Mouse (Mus musculus) MEL (cell line): ENCODE measurements around the gene Pole4.

Experiments used
- CTCF ChIP-seq, 3 experiments: IDR thresholded peaks in 2 of 3; conservative IDR thresholded peaks in 1 of 3; 2 replicates each; pipeline ENCODE4 v1.5.1; 2011 to 2012; ENCODE audit warnings: low read length in 3 of 3, low read depth in 2 of 3, mild to moderate bottlenecking in 2 of 3, improper control_type of control experiment in 1 of 3, inconsistent platforms in 1 of 3, mixed read lengths in 1 of 3, moderate library complexity in 1 of 3; ENCODE audit not compliant: control insufficient read depth in 1 of 3, insufficient read depth in 1 of 3, poor library complexity in 1 of 3, severe bottlenecking in 1 of 3
- ELF1 ChIP-seq: IDR thresholded peaks from 2 replicates; pipeline ENCODE4 v1.6.1; 2014; ENCODE audit warnings: low read depth, mild to moderate bottlenecking, inconsistent platforms, low read length, improper control_type of control experiment, moderate library complexity
- EP300 ChIP-seq, 2 experiments: IDR thresholded peaks; 2 replicates each; pipeline ENCODE4 v1.6.1; 2011; ENCODE audit warnings: improper control_type of control experiment in 2 of 2, low read length in 2 of 2, low read depth in 1 of 2, mild to moderate bottlenecking in 1 of 2
- HCFC1 ChIP-seq: IDR thresholded peaks from 2 replicates; pipeline ENCODE4 v1.6.1; 2012; ENCODE audit warnings: low read depth, mild to moderate bottlenecking, inconsistent platforms, low read length, improper control_type of control experiment, moderate library complexity
- JUND ChIP-seq: IDR thresholded peaks from 2 replicates; pipeline ENCODE4 v1.6.1; 2011; ENCODE audit warnings: low read depth, mild to moderate bottlenecking, improper control_type of control experiment, low read length
- MAFK ChIP-seq: IDR thresholded peaks from 2 replicates; pipeline ENCODE4 v1.6.1; 2011; ENCODE audit warnings: low read depth, mild to moderate bottlenecking, low read length, improper control_type of control experiment, borderline replicate concordance
- MAX ChIP-seq: IDR thresholded peaks from 2 replicates; pipeline ENCODE4 v1.6.1; 2011; ENCODE audit warnings: low read length, improper control_type of control experiment
- POLR2A ChIP-seq, 2 experiments: IDR thresholded peaks; 2 replicates each; pipeline ENCODE4 v1.6.1; 2011 to 2012; ENCODE audit warnings: low read length in 2 of 2, mild to moderate bottlenecking in 2 of 2, control low read depth in 1 of 2, improper control_type of control experiment in 1 of 2, low read depth in 1 of 2, moderate library complexity in 1 of 2; ENCODE audit not compliant: control insufficient read depth in 1 of 2, insufficient read depth in 1 of 2, poor library complexity in 1 of 2
- POLR2AphosphoS5 ChIP-seq: IDR thresholded peaks from 2 replicates; pipeline ENCODE4 v1.6.1; 2012; ENCODE audit warnings: low read depth, borderline replicate concordance, mild to moderate bottlenecking, inconsistent platforms, low read length, moderate library complexity, mixed read lengths
- SMC3 ChIP-seq: IDR thresholded peaks from 2 replicates; pipeline ENCODE4 v1.6.1; 2011; ENCODE audit warnings: low read depth, low read length, improper control_type of control experiment
- TBP ChIP-seq: IDR thresholded peaks from 2 replicates; pipeline ENCODE4 v1.8.0; 2011; ENCODE audit warnings: low read depth, low read length, improper control_type of control experiment
- TCF12 ChIP-seq: IDR thresholded peaks from 2 replicates; pipeline ENCODE4 v1.6.1; 2014; ENCODE audit warnings: low read depth, mild to moderate bottlenecking, inconsistent platforms, low read length, improper control_type of control experiment, moderate library complexity

DNA sequence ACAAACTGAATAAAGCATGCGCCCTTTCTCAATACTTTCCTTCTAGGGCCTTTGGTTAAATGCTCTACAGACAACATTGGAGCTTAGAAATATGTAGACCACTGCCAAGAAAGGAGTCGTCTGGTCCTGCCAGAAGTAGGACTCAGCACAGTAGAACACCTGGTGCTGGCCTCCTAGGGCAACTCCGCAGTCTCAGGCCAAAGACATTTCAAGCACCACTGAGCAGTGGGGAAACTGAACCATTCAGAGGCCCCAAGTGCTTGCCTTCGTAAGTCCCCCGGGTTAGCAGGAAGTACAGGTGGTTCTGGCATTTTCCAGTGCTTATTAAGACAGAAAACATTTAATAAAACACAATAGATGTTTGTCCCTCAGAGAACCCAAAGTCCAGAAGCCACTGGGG lies 9.7 kb upstream of the Pole4 start:
- no peak for TF ChIP-seq POLR2A (IDR thresholded peaks at IDR 0.05; ENCODE audit: control insufficient read depth in 1 of 2, insufficient read depth in 1 of 2, low read depth in 1 of 2, low read length in 2 of 2, poor library complexity in 1 of 2)
- no peak for TF ChIP-seq JUND
- TF ChIP-seq CTCF (IDR thresholded peaks at IDR 0.05 in 2 of 3, conservative IDR thresholded peaks at IDR 0.05 in 1 of 3; ENCODE audit: control insufficient read depth in 1 of 3, insufficient read depth in 1 of 3, low read depth in 2 of 3, low read length in 3 of 3, poor library complexity in 1 of 3, severe bottlenecking in 1 of 3) = no peak
- TF ChIP-seq MAFK = no peak
- no peak for TF ChIP-seq TBP
- no peak for TF ChIP-seq SMC3
- no peak for TF ChIP-seq MAX
- no peak for TF ChIP-seq TCF12
- no peak for TF ChIP-seq HCFC1
- no peak for TF ChIP-seq EP300 (IDR thresholded peaks at IDR 0.05; ENCODE audit: low read depth in 1 of 2, low read length in 2 of 2)
- no peak for TF ChIP-seq ELF1
- no peak for TF ChIP-seq POLR2AphosphoS5
